Mouse (Mus musculus) liver, adult 2 months (tissue): ENCODE measurements around the gene Atp6v1c2.

ENCODE experiments used
- CTCF ChIP-seq: fragments of 200-500 bp; IDR thresholded peaks from 2 replicates; pipeline ENCODE4 v1.5.1; 2011; ENCODE audit warnings: low read depth, low read length, control low read depth
- POLR2A ChIP-seq: fragments of 200-500 bp; IDR thresholded peaks from 2 replicates; pipeline ENCODE4 v1.6.1; 2011; ENCODE audit warnings: low read length, control low read depth; ENCODE audit not compliant: insufficient read depth; ENCODE audit errors: extremely low read depth

- TF ChIP-seq POLR2A (no peak), CTCF (no peak)
These were observed 78.2 kb downstream of the Atp6v1c2 start for GRCm38 (mm10) chr12:17250962-17251361.
